Mouse (Mus musculus) hindbrain, embryonic 13.5 days (tissue): ENCODE data around the gene Mag. TPM values are rescaled to one million over a fixed set of nuclear protein-coding genes. Genes with fewer than 3 reads are reported as not detected.

ENCODE experiments used
- ATAC-seq: fragments of 200-750 bp; cut with Nextera tagmentation; 2 replicates; pipeline ENCODE4 v1.8.0; 2017; ENCODE audit warnings: moderate TSS enrichment; ENCODE audit not compliant: low FRiP score
- H3K27ac ChIP-seq: fragments of 300-500 bp; sonication (generic); 2 replicates; pipeline ENCODE4 v1.5.1; 2015; ENCODE audit warnings: inconsistent platforms, mild to moderate bottlenecking, moderate library complexity
- H3K27me3 ChIP-seq: fragments of 300-500 bp; sonication (generic); 2 replicates; pipeline ENCODE4 v1.6.1; 2015; ENCODE audit warnings: mild to moderate bottlenecking, inconsistent platforms
- H3K36me3 ChIP-seq: fragments of 300-500 bp; sonication (generic); 2 replicates; pipeline ENCODE4 v1.6.1; 2015; ENCODE audit warnings: mild to moderate bottlenecking, inconsistent platforms
- H3K4me1 ChIP-seq: fragments of 300-500 bp; sonication (generic); replicated peaks from 2 replicates; pipeline ENCODE4 v1.6.1; 2015; ENCODE audit warnings: inconsistent platforms
- H3K4me2 ChIP-seq: fragments of 300-500 bp; sonication (generic); 2 replicates; pipeline ENCODE4 v1.6.1; 2015; ENCODE audit warnings: inconsistent platforms, mild to moderate bottlenecking, moderate library complexity
- H3K4me3 ChIP-seq: fragments of 300-500 bp; sonication (generic); 2 replicates; pipeline ENCODE4 v1.5.1; 2015; ENCODE audit warnings: mild to moderate bottlenecking, inconsistent platforms
- H3K9ac ChIP-seq: fragments of 300-500 bp; sonication (generic); 2 replicates; pipeline ENCODE4 v1.6.1; 2015; ENCODE audit warnings: mild to moderate bottlenecking, inconsistent platforms
- H3K9me3 ChIP-seq: fragments of 300-500 bp; sonication (generic); 2 replicates; pipeline ENCODE4 v1.6.1; 2016; ENCODE audit warnings: inconsistent platforms
- WGBS: fragments of 180-500 bp; shearing (Covaris S2); methylation state at CpG from one replicate; pipeline ENCODE4 v1.1.7; 2015; 5-methylcytosine and 5-hydroxymethylcytosine counted together
- polyA plus RNA-seq: library from polyadenylated mRNA; unstranded; fragments of >200 nt; fragmentation: Nextera tagmentation; extraction: Ambion mirVana; gene quantifications from 2 replicates; pipeline ENCODE4 v1.2.1, GENCODE M21; 2015

The Mag gene
- polyA plus RNA-seq, 1 experiment from 2014 or later, result 1.7 TPM

DNA sequence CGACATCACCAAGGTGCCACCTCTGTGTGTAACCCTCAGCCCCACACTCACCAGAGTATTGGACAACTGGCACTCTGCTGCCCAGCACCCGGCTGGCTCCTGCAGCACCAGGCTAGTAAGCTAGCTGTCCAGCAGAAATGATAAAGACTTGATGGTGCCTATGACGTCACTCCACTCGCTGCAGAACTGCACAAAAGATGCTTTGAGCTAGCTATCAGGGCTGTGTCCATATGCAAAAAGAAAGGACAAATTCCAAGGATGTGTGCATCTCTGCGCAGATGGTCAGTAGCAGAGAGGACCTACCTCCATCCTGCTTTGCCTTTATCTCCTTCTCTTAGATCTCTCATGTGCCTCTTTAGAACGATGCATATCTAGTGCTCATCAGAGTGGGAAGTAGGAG is 58.6 kb downstream of the Mag start, which contains the start of gene Ffar3:
Gene Ffar3 (minus strand): TSS at position 101 of the 400 bp plus-strand sequence.
- no peak for ATAC-seq
- H3K27me3 ChIP-seq, result 0 out of 2 replicates have a peak, but pooled peaks cover 4% of the 10 kb centered on the region
- WGBS, result 83% methylated on average over 6 of the region's 6 CpGs
- H3K4me3 ChIP-seq, result no peak within 1 kb of the TSS
- no peaks in the 10 kb centered on the region for H3K4me1 ChIP-seq
- no peaks in the 10 kb centered on the region for H3K9me3 ChIP-seq
- no peaks in the 10 kb centered on the region for H3K36me3 ChIP-seq
- H3K27ac ChIP-seq, result no peak within 1 kb of the TSS
- no peak within 1 kb of the TSS for H3K4me2 ChIP-seq
- H3K9ac ChIP-seq, result no peak within 1 kb of the TSS

DNA sequence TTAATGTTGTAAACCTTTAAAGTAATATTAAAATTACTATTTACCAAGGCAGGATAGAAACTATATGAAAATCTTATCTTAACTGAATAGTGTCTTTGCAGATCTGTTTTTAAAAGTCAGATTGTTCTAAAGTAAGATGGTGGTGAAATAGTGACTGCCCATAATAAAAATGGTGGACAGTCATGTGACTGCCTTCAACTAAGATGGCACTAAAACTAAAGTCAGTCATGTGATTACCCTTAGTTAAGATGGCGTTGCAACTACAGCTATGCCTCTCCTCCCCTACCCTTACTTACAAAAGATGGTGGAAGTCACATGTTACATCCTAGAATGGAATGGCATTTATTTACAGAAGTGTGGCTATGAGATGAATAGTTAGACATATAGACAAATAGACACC is 63.3 kb downstream of the Mag start:
- H3K4me1 ChIP-seq, result no peaks in the 10 kb centered on the region
- H3K27ac ChIP-seq, result no peak overlapping the region
- no peaks in the 10 kb centered on the region for H3K9me3 ChIP-seq
- WGBS, result 88% methylated on average over 1 of the region's 1 CpGs
- 0 out of 2 replicates have a peak, but pooled peaks cover 4% of the 10 kb centered on the region for H3K27me3 ChIP-seq
- H3K9ac ChIP-seq, result no peak overlapping the region
- ATAC-seq, result no peak
- no peak overlapping the region for H3K4me2 ChIP-seq
- no peaks in the 10 kb centered on the region for H3K36me3 ChIP-seq
- no peak overlapping the region for H3K4me3 ChIP-seq

Other genes starting within 250 kb of the Mag start
- 23.2 and 27.1 TPM in 2 replicates for gene Haus5, start 249.9 kb downstream of the Mag start, polyA plus RNA-seq
- gene Pmis2, start 243.3 kb downstream of the Mag start, polyA plus RNA-seq, result not detected in 2 replicates
- gene 2200002J24Rik, start 215.9 kb downstream of the Mag start, polyA plus RNA-seq, result not detected in 2 replicates
- gene Atp4a, start 202.7 kb downstream of the Mag start, polyA plus RNA-seq, result 1.2 and 1.6 TPM in 2 replicates
- gene Tmem147, start 185.3 kb downstream of the Mag start, polyA plus RNA-seq, result 232 and 243 TPM in 2 replicates
- gene Gapdhs, start 171.2 kb downstream of the Mag start, polyA plus RNA-seq, result 1.3 and 1.7 TPM in 2 replicates
- 1.3 and 1.7 TPM in 2 replicates for gene Sbsn, start 163.4 kb downstream of the Mag start, polyA plus RNA-seq
- 0.52 and 0.70 TPM in 2 replicates for gene Dmkn, start 151.1 kb downstream of the Mag start, polyA plus RNA-seq
- gene Krtdap, start 127.0 kb downstream of the Mag start, polyA plus RNA-seq, result 1.1 TPM in 1 of 2 replicates, not detected in the other
- 0.22 TPM in 1 of 2 replicates, not detected in the other for gene Ffar2, start 91.1 kb downstream of the Mag start, polyA plus RNA-seq
- gene Ffar3, start 58.7 kb downstream of the Mag start, polyA plus RNA-seq, result 0.13 TPM in 1 of 2 replicates, not detected in the other
- gene Ffar1, start 53.3 kb downstream of the Mag start, polyA plus RNA-seq, result not detected in 2 replicates
- not detected in 2 replicates for gene Cd22, start 34.5 kb downstream of the Mag start, polyA plus RNA-seq
- not detected in 2 replicates for gene Hamp2, start 9.8 kb upstream of the Mag start, polyA plus RNA-seq
- not detected in 2 replicates for gene Hamp, start 29.2 kb upstream of the Mag start, polyA plus RNA-seq
- 25.9 and 26.0 TPM in 2 replicates for gene Usf2, start 41.9 kb upstream of the Mag start, polyA plus RNA-seq
- gene Lsr, start 58.6 kb upstream of the Mag start, polyA plus RNA-seq, result 17.2 and 18.8 TPM in 2 replicates
- gene Fam187b, start 58.9 kb upstream of the Mag start, polyA plus RNA-seq, result 0.96 and 0.97 TPM in 2 replicates
- gene Fxyd5, start 127.6 kb upstream of the Mag start, polyA plus RNA-seq, result 13.0 and 20.0 TPM in 2 replicates
- 108 and 116 TPM in 2 replicates for gene Fxyd7, start 136.6 kb upstream of the Mag start, polyA plus RNA-seq
- 27.3 and 30.6 TPM in 2 replicates for gene Fxyd1, start 142.3 kb upstream of the Mag start, polyA plus RNA-seq
- gene Lgi4, start 144.5 kb upstream of the Mag start, polyA plus RNA-seq, result 1.1 and 1.6 TPM in 2 replicates
- 0.79 and 1.3 TPM in 2 replicates for gene Fxyd3, start 161.8 kb upstream of the Mag start, polyA plus RNA-seq
- 0.65 and 0.78 TPM in 2 replicates for gene Hpn, start 200.4 kb upstream of the Mag start, polyA plus RNA-seq
- gene Scn1b, start 212.1 kb upstream of the Mag start, polyA plus RNA-seq, result 4.7 and 5.2 TPM in 2 replicates
- gene Gramd1a, start 241.0 kb upstream of the Mag start, polyA plus RNA-seq, result 227 and 231 TPM in 2 replicates